Mouse (Mus musculus) large intestine, adult 2 months (tissue): ENCODE measurements at regions not wholly inside any gene's neighbourhood (a gene's known extent, or its start where the extent isn't known, plus 50 kb on each side); places are given as distances from the start of the nearest gene placed in this dataset.

Source experiments
- DNase-seq: peaks from one replicate; pipeline ENCODE4 v3.0.0-alpha.2; 2012; ENCODE audit warnings: low read depth, low spot score
- WGBS: fragments of 180-500 bp; shearing (Covaris S2); methylation state at CpG from one replicate; pipeline ENCODE4 v1.1.7; 2018; 5-methylcytosine and 5-hydroxymethylcytosine counted together

DNA sequence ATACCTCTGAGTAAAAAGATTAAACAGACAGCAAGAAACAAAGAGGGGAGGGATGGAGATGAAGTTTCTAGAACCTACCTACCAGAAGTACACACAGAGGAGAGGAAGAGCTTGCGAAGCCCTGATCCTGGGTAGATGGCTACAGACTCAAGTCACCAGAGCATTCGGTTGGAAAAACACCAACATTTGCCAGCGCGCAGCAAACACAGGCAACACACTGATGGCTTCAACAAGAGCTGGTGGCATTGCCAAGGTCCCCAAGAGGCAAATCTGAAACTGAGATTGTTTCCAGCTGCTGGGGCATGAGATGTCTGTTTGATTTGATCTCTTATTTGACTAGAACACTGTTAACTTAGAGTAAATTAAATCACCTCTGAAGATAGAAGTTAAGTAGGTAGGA lies 165.5 kb upstream of the Tox3 start:
- DNase-seq = no peak
- WGBS = 93% methylated on average over 4 of the region's 4 CpGs

DNA sequence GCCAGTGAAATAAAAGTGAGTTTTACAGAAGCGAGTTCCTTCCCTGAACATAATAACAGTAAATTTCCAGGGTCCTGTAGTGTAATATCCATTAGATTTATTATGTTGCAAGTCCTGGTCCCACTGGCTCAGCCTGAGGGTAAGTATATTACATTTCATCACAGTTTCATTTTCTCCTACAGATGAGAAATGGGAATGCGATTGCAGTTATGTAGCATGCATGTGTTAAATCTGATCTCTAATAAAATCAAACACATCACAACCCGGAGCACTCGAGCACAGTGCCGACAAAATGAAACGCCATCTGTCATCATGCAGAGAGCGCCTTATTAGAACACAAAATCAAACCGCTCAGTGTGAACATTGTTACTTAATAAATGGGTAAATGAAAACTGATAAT lies 165.0 kb upstream of the Tox3 start:
- WGBS = 79% methylated on average over 8 of the region's 8 CpGs
- DNase-seq = no peak

DNA sequence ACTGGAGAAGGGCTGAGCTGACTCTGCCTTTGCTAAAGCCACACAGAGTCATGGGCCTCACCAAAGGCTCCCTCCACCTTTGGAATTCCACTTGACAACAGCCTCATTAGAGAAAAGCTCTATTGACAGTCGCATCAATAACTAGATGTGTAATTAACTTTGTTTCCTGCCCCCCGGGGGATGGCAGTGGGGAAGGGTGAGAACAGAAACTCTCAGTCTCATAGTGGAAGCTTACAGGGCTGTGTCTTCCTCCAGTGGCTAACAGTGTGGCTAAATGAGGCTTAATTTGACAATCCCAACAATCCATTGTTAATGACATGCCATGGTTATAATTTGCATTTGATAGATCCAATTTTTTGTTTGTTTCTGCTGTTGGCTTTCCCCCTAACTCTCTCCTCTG lies 164.5 kb upstream of the Tox3 start:
- no peak for DNase-seq
- 56% methylated on average over 2 of the region's 2 CpGs for WGBS

DNA sequence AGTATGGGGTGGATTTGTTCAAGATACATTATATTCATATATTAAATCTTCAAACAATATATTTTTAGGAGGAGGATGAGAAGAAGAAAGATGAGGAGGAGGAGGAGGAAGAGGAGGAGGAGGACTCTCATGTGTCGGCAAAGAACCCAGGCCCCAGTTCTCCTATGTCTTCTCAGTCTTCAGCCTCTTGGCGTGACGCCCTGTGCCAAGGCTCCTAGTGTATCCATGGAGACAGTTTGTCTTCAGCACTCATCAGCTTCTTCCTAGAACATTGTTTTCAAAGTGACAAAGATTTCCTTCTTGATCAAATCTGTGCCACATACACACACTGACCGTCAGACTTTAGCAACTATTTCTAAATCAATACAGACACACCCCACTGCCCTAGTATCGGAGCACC lies 156.4 kb upstream of the Tox3 start:
- WGBS = 69% methylated on average over 5 of the region's 5 CpGs
- no peak for DNase-seq

DNA sequence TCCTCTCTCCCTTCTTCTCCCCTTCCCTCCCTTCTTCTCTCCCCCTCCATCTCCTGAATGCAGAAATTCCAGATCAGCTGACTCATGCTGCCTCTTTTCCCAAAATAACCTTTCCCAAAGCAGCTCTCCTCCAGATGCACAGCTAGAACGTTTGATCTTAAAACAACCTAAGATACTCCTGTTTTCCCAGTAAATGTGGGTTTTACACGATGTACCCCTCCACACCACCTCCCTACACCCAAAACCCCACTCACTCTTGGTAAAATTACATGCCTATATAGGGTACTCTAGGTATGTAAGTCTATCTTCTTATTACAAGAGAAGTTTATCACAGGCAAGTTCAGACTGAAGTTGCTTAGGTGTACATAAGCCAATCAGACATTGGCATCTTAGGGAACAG lies 155.2 kb upstream of the Tox3 start:
- DNase-seq = no peak
- 21% methylated on average over 2 of the region's 2 CpGs for WGBS

DNA sequence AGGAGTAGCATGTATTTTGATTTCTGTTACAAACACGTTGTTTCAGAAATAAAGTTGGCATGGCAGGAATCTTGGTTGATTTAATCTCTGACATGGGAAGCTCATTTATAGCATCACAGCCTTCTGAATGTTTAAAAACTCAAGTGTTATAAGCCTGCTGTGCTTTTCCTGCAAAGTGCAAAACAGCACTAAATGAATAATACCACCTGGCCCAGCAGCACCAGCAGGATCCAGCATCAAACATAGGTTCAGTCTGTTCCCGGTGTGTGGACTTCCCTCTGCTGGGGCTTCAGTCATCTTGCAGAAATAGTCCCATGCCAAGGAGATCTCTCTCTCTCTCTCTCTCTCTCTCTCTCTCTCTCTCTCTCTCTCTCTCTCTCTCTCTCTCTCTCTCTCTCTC lies 154.7 kb upstream of the Tox3 start:
- no peak for DNase-seq
- WGBS = 53% methylated on average over 2 of the region's 2 CpGs

DNA sequence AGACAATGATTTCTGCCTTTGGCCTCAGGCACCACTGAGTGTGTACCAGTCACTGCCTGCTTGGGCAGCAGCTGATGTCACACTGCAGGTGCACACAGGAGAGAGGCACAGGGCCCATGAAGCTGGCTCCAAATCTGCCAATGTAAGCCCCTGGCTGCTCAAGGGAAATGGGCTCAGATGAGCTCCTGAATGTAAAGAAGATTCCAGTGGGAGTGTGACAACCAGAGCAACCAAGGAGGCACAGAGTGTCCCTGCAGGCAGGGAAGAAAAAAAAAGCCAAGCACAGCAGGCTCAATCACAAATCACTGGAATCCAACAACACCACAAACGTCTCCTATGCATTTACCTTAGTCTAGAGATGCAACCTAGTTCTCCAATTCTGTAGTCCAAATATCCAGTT lies 151.2 kb upstream of the Tox3 start:
- 68% methylated on average over 1 of the region's 1 CpGs for WGBS
- DNase-seq = no peak

DNA sequence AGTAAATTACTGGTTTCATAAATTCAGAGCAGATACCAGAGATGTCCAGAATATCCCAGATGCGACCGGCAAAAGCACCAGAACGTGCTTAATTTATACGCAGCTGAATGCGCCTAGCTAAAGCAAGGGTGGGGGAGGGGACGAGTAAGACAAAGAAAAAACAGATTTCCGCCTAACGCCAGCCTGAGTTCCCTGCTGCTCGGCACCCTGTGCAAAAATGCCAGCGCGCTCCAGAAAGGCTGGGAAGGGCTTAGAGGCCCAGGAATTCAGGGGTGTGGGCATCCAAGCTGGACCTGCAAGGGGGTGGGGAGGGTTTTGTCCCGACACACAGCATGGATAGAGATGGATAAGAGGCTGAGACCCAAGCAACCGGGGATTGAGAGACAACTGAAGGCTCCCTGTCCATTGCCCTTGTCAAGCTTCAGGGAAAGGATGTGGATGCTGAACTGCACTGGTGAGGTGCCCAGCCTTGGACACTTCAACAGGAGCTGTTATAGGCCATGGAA lies 148.6 kb upstream of the Tox3 start:
- DNase-seq = no peak
- 14% methylated on average over 13 of the region's 13 CpGs for WGBS

DNA sequence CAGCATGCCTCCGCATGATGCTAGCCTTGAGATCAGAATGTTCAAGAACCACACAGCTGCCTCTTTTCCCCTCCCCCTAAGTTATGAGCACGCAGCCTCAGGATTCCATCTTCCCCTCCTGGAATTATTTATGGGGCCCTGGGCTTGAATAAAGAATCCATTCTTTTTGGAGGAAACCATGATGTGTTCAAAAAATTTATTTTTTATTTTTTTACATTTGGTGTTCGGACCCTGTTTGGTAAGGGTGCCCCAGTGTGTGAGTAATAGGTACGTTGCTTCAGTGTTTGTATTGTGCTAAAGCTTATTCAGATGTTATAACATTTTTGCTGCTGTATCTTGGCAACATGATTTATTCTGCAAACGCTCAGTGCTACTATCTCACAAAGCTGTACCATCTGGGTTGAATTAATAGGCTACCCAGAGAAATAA lies 147.8 kb upstream of the Tox3 start:
- DNase-seq = no peak
- WGBS = 58% methylated on average over 5 of the region's 5 CpGs

DNA sequence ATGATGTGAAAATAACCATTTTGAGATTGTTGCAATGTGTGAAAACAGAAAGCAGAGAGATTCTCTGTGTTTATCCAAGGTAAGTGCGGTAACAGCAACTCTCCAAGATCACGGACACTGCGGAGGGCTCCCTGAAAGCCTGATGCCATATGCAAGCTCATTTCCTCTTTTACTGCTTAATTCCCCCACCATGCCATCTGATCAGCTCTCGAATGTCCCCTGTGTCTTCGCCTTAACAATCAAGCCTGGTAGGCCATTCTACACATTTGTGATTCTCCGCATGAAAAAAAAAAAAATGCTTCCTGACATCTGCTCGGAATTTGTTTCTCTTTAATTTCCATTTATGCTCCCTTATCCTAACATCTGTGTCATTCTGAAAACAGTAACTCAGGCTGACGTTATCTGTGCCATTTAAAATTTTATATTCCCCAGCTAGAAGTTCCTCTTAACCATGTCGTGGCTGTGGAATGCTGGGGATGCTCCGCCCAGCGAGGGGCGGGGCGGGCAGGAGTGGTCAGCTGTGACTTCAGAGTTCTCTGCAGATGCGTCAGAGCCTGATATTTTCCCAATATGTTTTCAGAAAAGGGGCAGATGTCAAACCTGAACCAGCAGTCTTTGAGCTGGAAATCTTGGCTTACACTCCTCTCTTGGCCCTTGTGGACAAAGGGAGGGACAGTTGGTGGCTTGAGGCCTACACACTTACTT lies 144.5 kb upstream of the Tox3 start:
- WGBS = 35% methylated on average over 14 of the region's 14 CpGs
- peak; percentile 7 for DNase-seq

DNA sequence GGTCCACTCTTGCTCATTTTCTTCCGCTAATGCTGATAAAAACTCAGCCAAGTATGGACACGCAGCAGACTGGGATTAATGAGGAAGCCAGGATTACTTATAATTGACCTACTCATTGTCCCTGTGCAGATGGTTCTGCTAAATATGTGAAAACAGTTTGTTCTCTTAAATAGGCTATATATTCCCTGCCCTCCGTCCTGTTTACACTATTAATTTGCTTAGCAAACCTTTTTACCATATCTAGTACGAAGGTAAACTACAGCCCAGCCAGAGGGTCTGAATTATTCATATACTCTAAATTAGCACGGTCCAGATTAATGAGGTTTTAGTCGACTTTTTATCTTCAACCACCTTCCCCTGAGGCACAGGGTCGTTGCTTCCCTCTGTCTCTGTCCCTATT lies 143.5 kb upstream of the Tox3 start:
- WGBS = 64% methylated on average over 7 of the region's 7 CpGs
- no peak for DNase-seq

DNA sequence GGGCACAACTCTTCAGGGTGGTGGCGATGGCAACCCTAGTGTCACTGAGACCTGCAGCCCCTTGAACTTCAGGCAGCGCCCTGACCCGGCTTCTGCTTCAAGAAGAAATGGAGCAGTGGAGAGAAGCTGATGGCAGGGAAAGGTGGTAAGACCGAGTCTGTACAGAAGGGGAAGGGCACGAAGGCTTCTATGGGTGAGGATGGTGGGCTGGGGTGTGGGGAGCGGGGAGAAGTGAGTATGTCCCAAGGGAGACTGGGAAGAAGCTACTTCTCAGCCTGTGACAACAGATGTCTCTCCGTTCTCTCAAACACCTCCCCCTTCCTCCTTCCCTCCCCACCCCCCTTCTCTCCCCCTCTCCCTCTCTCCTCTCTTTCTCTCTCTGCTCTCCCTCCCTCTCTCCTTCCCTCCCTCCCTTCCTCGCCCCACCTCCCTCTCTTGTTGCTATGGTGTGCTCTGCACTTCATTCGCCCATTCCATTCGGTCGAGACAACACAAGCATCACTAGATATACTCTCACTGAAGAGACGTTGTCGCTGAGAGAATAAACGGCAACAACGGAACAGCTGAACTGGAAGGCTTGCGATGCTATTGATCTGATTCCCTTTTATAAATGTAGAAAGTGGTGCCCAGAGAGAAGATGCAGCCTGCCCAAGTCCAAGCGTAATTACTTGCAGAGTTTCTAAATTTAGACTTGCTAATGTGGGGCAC lies 142.7 kb upstream of the Tox3 start:
- no peak for DNase-seq
- WGBS = 72% methylated on average over 17 of the region's 17 CpGs

DNA sequence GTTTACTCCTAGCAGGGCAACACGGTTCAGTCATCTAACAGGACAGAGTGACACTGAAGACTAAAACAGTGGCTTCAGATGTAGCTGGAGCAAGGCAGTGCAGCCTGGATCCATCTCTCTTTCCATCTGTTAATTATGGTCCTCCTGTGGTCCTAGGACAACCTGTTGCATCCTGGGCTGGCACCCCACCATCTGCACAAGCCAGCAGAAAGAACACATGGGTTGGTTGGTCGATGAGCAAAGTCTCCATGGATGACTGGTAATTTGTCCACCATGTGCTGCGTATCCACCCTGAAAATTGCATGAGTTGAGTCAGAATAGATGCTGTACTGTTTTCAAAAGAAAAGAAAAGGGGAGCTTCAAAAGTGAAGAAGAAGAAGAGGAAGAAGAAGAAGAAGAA lies 138.4 kb upstream of the Tox3 start:
- DNase-seq = no peak
- WGBS = 63% methylated on average over 3 of the region's 3 CpGs

DNA sequence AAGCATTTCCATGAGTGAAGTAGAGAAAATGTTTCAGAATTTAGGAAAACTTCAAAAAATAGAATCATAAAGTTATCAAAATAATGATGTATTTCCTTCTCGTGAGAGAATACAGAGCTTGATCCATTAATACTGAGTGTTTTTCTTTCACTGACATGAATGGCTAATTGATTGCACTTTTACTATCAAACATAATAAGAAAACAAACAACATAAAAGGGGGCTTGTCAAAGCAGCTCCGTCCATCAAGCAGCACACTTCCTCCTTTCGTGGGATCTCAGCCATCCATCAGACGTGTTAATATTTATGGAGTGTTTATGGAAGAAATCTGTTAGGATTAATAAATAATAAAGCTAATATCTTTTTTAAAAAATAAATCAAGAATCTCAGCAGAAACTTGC lies 130.0 kb upstream of the Tox3 start:
- 41% methylated on average over 4 of the region's 4 CpGs for WGBS
- no peak for DNase-seq

DNA sequence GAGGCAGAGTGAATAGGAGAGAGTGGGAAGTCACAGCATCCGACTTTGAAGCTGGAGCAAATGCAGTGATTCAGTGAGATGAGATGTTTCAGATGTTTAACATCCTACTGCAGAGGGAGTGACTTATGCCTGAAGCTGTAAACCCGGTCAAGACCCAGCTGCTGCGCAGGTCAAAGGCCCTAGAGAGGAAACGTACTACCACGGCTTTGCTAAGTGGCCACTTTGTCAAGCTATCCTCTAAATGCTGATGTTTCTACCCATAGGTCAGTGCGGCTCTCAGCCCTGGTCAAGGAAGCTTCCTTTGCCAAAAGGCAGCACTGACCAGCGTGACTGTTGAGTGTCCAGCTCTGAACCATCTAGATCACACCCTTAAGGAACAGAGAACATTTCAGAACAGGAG lies 125.9 kb upstream of the Tox3 start:
- no peak for DNase-seq
- WGBS = 53% methylated on average over 7 of the region's 7 CpGs

DNA sequence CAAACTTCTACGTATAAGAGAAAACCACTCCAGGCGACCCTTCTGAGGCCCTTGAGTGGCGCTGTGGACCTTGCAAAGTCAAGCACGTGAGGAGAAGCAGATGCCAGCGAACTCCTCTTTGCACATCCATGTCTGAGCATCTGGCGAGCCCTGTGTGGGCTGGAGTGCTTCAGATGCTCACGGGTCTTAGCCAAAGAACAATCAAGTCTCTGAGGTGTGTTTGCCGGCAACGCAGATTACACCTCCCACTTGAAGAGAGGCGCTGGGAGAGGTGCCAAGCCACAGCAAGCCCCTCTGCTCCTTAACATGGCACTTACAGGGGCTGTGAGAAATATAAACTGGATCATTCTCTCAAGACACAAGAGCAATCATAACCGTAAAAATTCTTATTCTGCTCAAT lies 122.7 kb upstream of the Tox3 start:
- no peak for DNase-seq
- 67% methylated on average over 11 of the region's 11 CpGs for WGBS

DNA sequence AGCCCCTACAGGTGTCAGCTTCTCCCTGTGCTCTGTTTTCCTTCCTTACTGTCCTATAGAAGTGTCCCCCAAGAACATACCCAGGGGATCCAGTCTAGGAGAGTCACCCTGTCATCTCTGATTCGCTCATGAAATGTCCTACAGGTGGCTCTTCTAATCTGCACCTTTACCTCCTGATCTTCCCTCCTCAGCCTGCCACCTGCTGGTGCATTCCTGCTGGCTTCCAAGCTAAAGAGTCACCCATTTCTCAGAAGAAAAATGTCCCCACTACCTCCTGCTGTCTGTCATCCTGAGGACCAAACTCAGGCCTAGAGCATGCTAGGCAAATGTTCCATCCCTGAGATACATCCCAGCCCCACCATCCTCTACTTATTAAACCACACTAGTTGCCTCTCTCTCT lies 115.6 kb upstream of the Tox3 start:
- 15% methylated on average over 1 of the region's 1 CpGs for WGBS
- DNase-seq = peak; percentile 21

DNA sequence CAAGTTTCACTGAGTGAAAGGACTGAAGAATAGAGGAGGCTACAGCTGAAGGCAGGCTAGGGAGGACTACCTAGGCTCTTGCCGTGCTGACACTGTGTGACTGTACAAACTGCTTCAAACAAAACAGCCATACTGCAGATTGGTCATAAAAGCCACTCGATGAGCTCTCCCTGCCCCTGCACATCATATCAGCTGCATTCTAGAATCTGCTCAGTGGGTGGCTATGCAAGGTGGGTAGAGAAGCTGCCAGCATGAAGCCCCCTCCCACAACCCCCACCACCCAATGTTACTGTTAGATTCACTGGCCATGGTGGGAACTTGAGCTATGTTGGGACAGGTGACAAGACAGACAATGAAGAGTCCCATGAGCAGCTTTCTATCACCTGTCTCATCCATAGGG lies 107.2 kb upstream of the Tox3 start:
- no peak for DNase-seq
- WGBS = 64% methylated on average over 2 of the region's 2 CpGs

DNA sequence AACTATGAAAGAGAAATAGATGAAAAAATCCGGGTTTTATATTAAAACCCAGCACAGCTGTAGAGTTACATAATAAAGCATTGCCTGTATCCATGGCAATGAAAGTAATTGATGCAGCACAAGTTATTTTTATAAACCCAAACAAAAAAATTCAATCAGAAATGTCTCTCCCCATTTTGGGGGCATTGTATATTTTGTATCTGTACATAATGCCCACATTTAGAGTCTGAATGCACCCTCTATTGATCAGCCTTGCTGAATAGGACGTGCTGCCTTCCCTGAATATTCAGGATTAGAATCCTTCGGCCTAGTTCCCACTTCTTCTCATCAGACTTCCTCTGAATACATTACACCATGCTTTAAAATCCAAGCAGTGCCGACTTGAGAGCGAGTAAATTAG lies 106.0 kb upstream of the Tox3 start:
- 84% methylated on average over 5 of the region's 5 CpGs for WGBS
- DNase-seq = no peak

DNA sequence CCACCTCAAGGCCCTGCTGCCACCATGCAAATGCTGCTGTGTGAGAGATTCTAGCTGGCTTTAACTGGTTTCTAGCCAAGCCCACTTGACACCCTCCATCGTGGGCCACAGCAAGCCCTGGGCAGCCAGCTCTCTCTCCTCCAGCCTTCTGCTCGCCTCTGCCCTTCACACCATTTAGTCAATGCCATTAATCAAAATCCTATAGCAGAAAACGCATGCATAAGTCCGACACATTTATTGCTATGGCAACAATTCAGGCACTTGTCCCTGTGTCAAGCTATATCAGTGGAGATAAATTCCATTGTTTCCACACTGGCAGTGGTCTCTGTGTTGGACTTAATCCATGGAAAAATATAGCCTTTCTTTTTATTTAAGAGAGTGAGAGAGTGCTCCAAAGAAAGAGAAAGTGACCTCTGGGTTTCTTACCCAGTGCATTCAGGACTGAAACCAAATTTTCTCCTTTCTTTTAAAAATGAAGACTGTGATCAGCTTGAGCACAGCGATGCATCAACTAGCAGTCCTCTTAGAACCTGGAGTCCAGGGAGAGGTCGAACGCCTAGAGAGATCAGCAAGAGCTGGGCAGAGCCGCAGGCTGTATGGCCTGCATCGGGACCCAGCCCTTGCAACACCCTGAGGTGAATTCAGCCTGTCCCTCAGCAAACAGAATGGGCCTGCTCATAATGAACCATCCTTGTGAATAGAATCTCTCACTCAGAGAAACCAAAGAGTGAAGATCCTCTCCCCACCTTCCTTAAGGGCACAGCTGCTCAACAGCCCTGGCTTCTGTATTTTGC lies 93.1 kb upstream of the Tox3 start:
- 81% methylated on average over 9 of the region's 9 CpGs for WGBS
- no peak for DNase-seq

DNA sequence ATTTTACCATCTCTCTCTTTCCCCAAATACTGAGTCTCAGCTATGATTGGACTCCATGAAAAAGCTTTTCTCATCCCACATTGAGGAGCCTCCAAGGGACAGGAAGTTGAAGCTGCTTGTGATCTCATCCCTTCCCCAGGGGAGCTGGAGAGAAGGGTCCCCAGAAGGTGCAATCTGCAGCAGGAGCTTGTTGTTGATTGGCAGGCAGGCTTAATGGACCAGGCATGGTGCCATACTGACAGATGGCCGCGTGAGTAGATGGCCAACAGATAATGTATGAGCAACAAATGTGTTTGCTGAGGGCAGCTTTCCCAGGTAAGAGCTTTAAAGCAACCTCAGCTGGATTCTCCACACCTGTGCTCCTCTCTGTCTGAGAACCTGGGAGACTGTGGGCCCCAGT lies 65.9 kb upstream of the Tox3 start:
- no peak for DNase-seq
- WGBS = 38% methylated on average over 2 of the region's 2 CpGs
